Mouse (Mus musculus): ENCODE data around the gene Socs7. TPM values are rescaled to one million over a fixed set of nuclear protein-coding genes. Genes with fewer than 3 reads are reported as not detected.
A peak's percentile ranks its signal among the peaks of the same experiment; 100 is the strongest.

The Socs7 gene
- polyA plus RNA-seq, 1 experiment from 2014 or later = 3.2 TPM

- no peak overlapping the region for H3K4me2 ChIP-seq (ENCODE audit: low read depth, low read length)
- H3K36me3 ChIP-seq (ENCODE audit: control insufficient read depth, insufficient read depth, low read length) = peaks cover 17% of the 10 kb centered on the region
- no peak for ATAC-seq (ENCODE audit: low read depth)
- H3K4me1 ChIP-seq (replicated peaks; ENCODE audit: control insufficient read depth, insufficient read depth, low read length) = peaks cover 11% of the 10 kb centered on the region
- no peak overlapping the region for H3K4me3 ChIP-seq (ENCODE audit: low read length)
- 75% methylated on average over 11 of the region's 11 CpGs for WGBS
- no peak overlapping the region for H3K9ac ChIP-seq (ENCODE audit: low read length)
- H3K9me3 ChIP-seq (ENCODE audit: control insufficient read depth, low read length) = no peaks in the 10 kb centered on the region
- H3K27me3 ChIP-seq (ENCODE audit: control insufficient read depth, insufficient read depth, low read depth, low read length) = no peaks in the 10 kb centered on the region
- H3K27ac ChIP-seq (ENCODE audit: low read length) = no peak overlapping the region
Observed at GRCm38 (mm10) chr11:97394146-97394545, 31.8 kb downstream of the Socs7 start.

GRCm38 (mm10) chr11:97398506-97398905 is 36.2 kb downstream of the Socs7 start:
- Histone ChIP-seq H3K4me3 (ENCODE audit: low read length) (no peak overlapping the region), H3K9me3 (ENCODE audit: control insufficient read depth, low read length) (no peaks in the 10 kb centered on the region), H3K9ac (ENCODE audit: low read length) (no peak overlapping the region), H3K4me2 (ENCODE audit: low read depth, low read length) (no peak overlapping the region), H3K27ac (ENCODE audit: low read length) (no peak overlapping the region), H3K36me3 (ENCODE audit: control insufficient read depth, insufficient read depth, low read length) (no peaks in the 10 kb centered on the region), H3K27me3 (ENCODE audit: control insufficient read depth, insufficient read depth, low read depth, low read length) (no peaks in the 10 kb centered on the region; the same call in 1 of the 2 replicates), H3K4me1 (replicated peaks; ENCODE audit: control insufficient read depth, insufficient read depth, low read length) (peaks cover 8% of the 10 kb centered on the region)
- no peak for ATAC-seq (ENCODE audit: low read depth)
- 64% methylated on average over 2 of the region's 2 CpGs for WGBS

GRCm38 (mm10) chr11:97399958-97400710 is 37.8 kb downstream of the Socs7 start:
- Histone ChIP-seq H3K36me3 (ENCODE audit: control insufficient read depth, insufficient read depth, low read length) (no peaks in the 10 kb centered on the region), H3K4me2 (ENCODE audit: low read depth, low read length) (peak overlapping the region; percentile 77), H3K4me3 (ENCODE audit: low read length) (peak overlapping the region; percentile 46), H3K27me3 (ENCODE audit: control insufficient read depth, insufficient read depth, low read depth, low read length) (no peaks in the 10 kb centered on the region; the same call in 1 of the 2 replicates), H3K9ac (ENCODE audit: low read length) (0 out of 2 replicates have a peak overlapping the region, but pooled peaks have one; percentile 39), H3K4me1 (replicated peaks; ENCODE audit: control insufficient read depth, insufficient read depth, low read length) (peaks cover 14% of the 10 kb centered on the region), H3K9me3 (ENCODE audit: control insufficient read depth, low read length) (no peaks in the 10 kb centered on the region), H3K27ac (ENCODE audit: low read length) (no peak overlapping the region)
- 3% methylated on average over 23 of the region's 23 CpGs for WGBS
- ATAC-seq (ENCODE audit: low read depth) = peak; percentile 73

- Histone ChIP-seq H3K27me3 (ENCODE audit: control insufficient read depth, insufficient read depth, low read depth, low read length) (peaks cover 3% of the 10 kb centered on the region; the same call in 1 of the 2 replicates), H3K4me1 (replicated peaks; ENCODE audit: control insufficient read depth, insufficient read depth, low read length) (peaks cover 24% of the 10 kb centered on the region), H3K27ac (ENCODE audit: low read length) (no peak overlapping the region), H3K9ac (ENCODE audit: low read length) (no peak overlapping the region), H3K4me3 (ENCODE audit: low read length) (no peak overlapping the region), H3K9me3 (ENCODE audit: control insufficient read depth, low read length) (no peaks in the 10 kb centered on the region), H3K36me3 (ENCODE audit: control insufficient read depth, insufficient read depth, low read length) (no peaks in the 10 kb centered on the region), H3K4me2 (ENCODE audit: low read depth, low read length) (no peak overlapping the region)
- no peak for ATAC-seq (ENCODE audit: low read depth)
- 9% methylated on average over 6 of the region's 6 CpGs for WGBS
Observed at GRCm38 (mm10) chr11:97401082-97401481, 38.7 kb downstream of the Socs7 start.

- Histone ChIP-seq H3K4me1 (replicated peaks; ENCODE audit: control insufficient read depth, insufficient read depth, low read length) (peaks cover 30% of the 10 kb centered on the region), H3K9ac (ENCODE audit: low read length) (no peak overlapping the region), H3K27ac (ENCODE audit: low read length) (no peak overlapping the region), H3K9me3 (ENCODE audit: control insufficient read depth, low read length) (no peaks in the 10 kb centered on the region), H3K4me2 (ENCODE audit: low read depth, low read length) (no peak overlapping the region), H3K36me3 (ENCODE audit: control insufficient read depth, insufficient read depth, low read length) (no peaks in the 10 kb centered on the region), H3K27me3 (ENCODE audit: control insufficient read depth, insufficient read depth, low read depth, low read length) (peaks cover 3% of the 10 kb centered on the region; the same call in 1 of the 2 replicates), H3K4me3 (ENCODE audit: low read length) (no peak overlapping the region)
- 65% methylated on average over 3 of the region's 3 CpGs for WGBS
- no peak for ATAC-seq (ENCODE audit: low read depth)
Observed at GRCm38 (mm10) chr11:97401686-97402435, 39.5 kb downstream of the Socs7 start.

- no peak overlapping the region for H3K4me3 ChIP-seq (ENCODE audit: low read length)
- H3K4me2 ChIP-seq (ENCODE audit: low read depth, low read length) = no peak overlapping the region
- peaks cover 30% of the 10 kb centered on the region for H3K4me1 ChIP-seq (replicated peaks; ENCODE audit: control insufficient read depth, insufficient read depth, low read length)
- ATAC-seq (ENCODE audit: low read depth) = no peak
- H3K27me3 ChIP-seq (ENCODE audit: control insufficient read depth, insufficient read depth, low read depth, low read length) = peaks cover 3% of the 10 kb centered on the region; the same call in 1 of the 2 replicates
- no peak overlapping the region for H3K9ac ChIP-seq (ENCODE audit: low read length)
- H3K27ac ChIP-seq (ENCODE audit: low read length) = no peak overlapping the region
- 30% methylated on average over 2 of the region's 2 CpGs for WGBS
- H3K9me3 ChIP-seq (ENCODE audit: control insufficient read depth, low read length) = no peaks in the 10 kb centered on the region
- no peaks in the 10 kb centered on the region for H3K36me3 ChIP-seq (ENCODE audit: control insufficient read depth, insufficient read depth, low read length)
Observed at GRCm38 (mm10) chr11:97402746-97403145, 40.4 kb downstream of the Socs7 start.

GRCm38 (mm10) chr11:97403614-97404183 is 41.3 kb downstream of the Socs7 start:
- Histone ChIP-seq H3K4me2 (ENCODE audit: low read depth, low read length) (peak overlapping the region; percentile 99), H3K27me3 (ENCODE audit: control insufficient read depth, insufficient read depth, low read depth, low read length) (peaks cover 3% of the 10 kb centered on the region; the same call in 1 of the 2 replicates), H3K36me3 (ENCODE audit: control insufficient read depth, insufficient read depth, low read length) (no peaks in the 10 kb centered on the region), H3K4me1 (replicated peaks; ENCODE audit: control insufficient read depth, insufficient read depth, low read length) (peaks cover 30% of the 10 kb centered on the region), H3K27ac (ENCODE audit: low read length) (no peak overlapping the region), H3K4me3 (ENCODE audit: low read length) (peak overlapping the region; percentile 57), H3K9ac (ENCODE audit: low read length) (no peak overlapping the region), H3K9me3 (ENCODE audit: control insufficient read depth, low read length) (no peaks in the 10 kb centered on the region)
- no peak for ATAC-seq (ENCODE audit: low read depth)
- WGBS = 37% methylated on average over 8 of the region's 8 CpGs

- Histone ChIP-seq H3K4me1 (replicated peaks; ENCODE audit: control insufficient read depth, insufficient read depth, low read length) (peaks cover 30% of the 10 kb centered on the region), H3K9ac (ENCODE audit: low read length) (peak overlapping the region; percentile 53), H3K4me3 (ENCODE audit: low read length) (peak overlapping the region; percentile 57), H3K4me2 (ENCODE audit: low read depth, low read length) (peak overlapping the region; percentile 99), H3K36me3 (ENCODE audit: control insufficient read depth, insufficient read depth, low read length) (no peaks in the 10 kb centered on the region), H3K27me3 (ENCODE audit: control insufficient read depth, insufficient read depth, low read depth, low read length) (peaks cover 3% of the 10 kb centered on the region; the same call in 1 of the 2 replicates), H3K9me3 (ENCODE audit: control insufficient read depth, low read length) (no peaks in the 10 kb centered on the region), H3K27ac (ENCODE audit: low read length) (no peak overlapping the region)
- under 1% methylated on average over 36 of the region's 61 CpGs for WGBS
- peak; percentile 54 for ATAC-seq (ENCODE audit: low read depth)
Observed at GRCm38 (mm10) chr11:97404184-97404760, 41.9 kb downstream of the Socs7 start.
